Mouse (Mus musculus) myocyte (in vitro differentiated cells): ENCODE results near the gene Bst1.

Source experiments
- CEBPB ChIP-seq: IDR thresholded peaks from 2 replicates; pipeline ENCODE4 v1.6.1; 2011; ENCODE audit warnings: mild to moderate bottlenecking, moderate library complexity; ENCODE audit not compliant: poor library complexity, insufficient read depth, severe bottlenecking
- E2F4 ChIP-seq: IDR thresholded peaks from one replicate; pipeline ENCODE4 v1.6.1; 2011; ENCODE audit warnings: mild to moderate bottlenecking, control low read depth, moderate library complexity; ENCODE audit not compliant: insufficient read depth
- MAX ChIP-seq: IDR thresholded peaks from one replicate; pipeline ENCODE4 v1.6.1; 2011; ENCODE audit warnings: low read depth, mild to moderate bottlenecking, control low read depth
- MYOD1 ChIP-seq, 3 experiments: IDR thresholded peaks; one replicate each; pipeline ENCODE4 v1.6.1; 2011; ENCODE audit warnings: control low read depth in 2 of 3, low read depth in 2 of 3, mild to moderate bottlenecking in 2 of 3, moderate library complexity in 1 of 3; ENCODE audit not compliant: insufficient read length in 2 of 3, control insufficient read depth in 1 of 3
- POLR2A ChIP-seq: IDR thresholded peaks from one replicate; pipeline ENCODE4 v1.6.1; 2011; ENCODE audit warnings: low read depth, mild to moderate bottlenecking, control low read depth, moderate library complexity; ENCODE audit not compliant: insufficient read length
- POLR2AphosphoS2 ChIP-seq: IDR thresholded peaks from one replicate; pipeline ENCODE4 v1.6.1; 2011; ENCODE audit warnings: low read depth, control low read depth; ENCODE audit not compliant: insufficient read length
- TCF12 ChIP-seq: IDR thresholded peaks from one replicate; pipeline ENCODE4 v1.6.1; 2011; ENCODE audit warnings: mild to moderate bottlenecking, control low read depth; ENCODE audit not compliant: poor library complexity, insufficient read depth, severe bottlenecking
- USF1 ChIP-seq: IDR thresholded peaks from one replicate; pipeline ENCODE4 v1.6.1; 2011; ENCODE audit warnings: low read depth, mild to moderate bottlenecking, control low read depth, moderate library complexity

DNA sequence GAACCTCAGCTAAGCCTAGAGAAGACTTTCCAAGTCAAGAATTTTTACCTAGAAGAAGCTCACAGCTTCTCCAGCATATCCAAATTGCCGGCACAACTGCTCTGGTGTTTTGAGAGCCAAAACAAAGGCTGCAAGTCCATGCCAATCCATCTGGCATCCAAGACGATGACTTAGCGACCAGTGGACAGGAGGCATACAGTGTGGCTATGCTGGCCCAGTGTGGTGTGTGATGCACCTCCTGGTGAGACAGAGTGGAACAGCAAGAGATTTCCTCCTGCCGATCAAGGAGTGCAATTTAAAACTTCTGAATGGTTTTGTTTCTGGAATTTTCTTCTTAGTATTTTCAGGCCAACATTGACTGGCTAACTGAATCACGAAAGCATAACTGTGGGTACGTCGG lies 17.9 kb downstream of the Bst1 start:
- TF ChIP-seq POLR2A, result no peak
- TF ChIP-seq USF1, result no peak
- no peak for TF ChIP-seq POLR2AphosphoS2
- no peak for TF ChIP-seq MAX
- no peak for TF ChIP-seq MYOD1 (IDR thresholded peaks at IDR 0.05; ENCODE audit: control insufficient read depth in 1 of 3, insufficient read length in 2 of 3, low read depth in 2 of 3)
- no peak for TF ChIP-seq TCF12
- no peak for TF ChIP-seq CEBPB
- no peak for TF ChIP-seq E2F4
